Mouse (Mus musculus) midbrain, embryonic 11.5 days (tissue): ENCODE measurements around the gene Pet100. TPM values are rescaled to one million over a fixed set of nuclear protein-coding genes. Genes with fewer than 3 reads are reported as not detected.

ENCODE experiments used
- ATAC-seq: fragments of 200-750 bp; cut with Nextera tagmentation; 2 replicates; pipeline ENCODE4 v1.8.0; 2017; ENCODE audit warnings: moderate TSS enrichment, moderate library complexity; ENCODE audit not compliant: low FRiP score
- DNase-seq: peaks from one replicate; pipeline ENCODE4 v3.0.0; 2015; ENCODE audit warnings: low spot score; ENCODE audit errors: missing footprints
- H3K27ac ChIP-seq: fragments of 300-500 bp; sonication (generic); 2 replicates; pipeline ENCODE4 v1.5.1; 2014; ENCODE audit warnings: low read depth, low read length
- H3K27me3 ChIP-seq: fragments of 300-500 bp; sonication (generic); 2 replicates; pipeline ENCODE4 v1.6.1; 2014; ENCODE audit warnings: mild to moderate bottlenecking, low read length, moderate library complexity, mixed read lengths; ENCODE audit not compliant: control insufficient read depth, insufficient read depth
- H3K36me3 ChIP-seq: fragments of 300-500 bp; sonication (generic); 2 replicates; pipeline ENCODE4 v1.6.1; 2014; ENCODE audit warnings: mild to moderate bottlenecking, low read length, moderate library complexity, mixed read lengths; ENCODE audit not compliant: control insufficient read depth, insufficient read depth
- H3K4me1 ChIP-seq: fragments of 300-500 bp; sonication (generic); 2 replicates; pipeline ENCODE4 v1.6.1; 2014; ENCODE audit warnings: low read length; ENCODE audit not compliant: control insufficient read depth, insufficient read depth
- H3K4me2 ChIP-seq: fragments of 300-500 bp; sonication (generic); 2 replicates; pipeline ENCODE4 v1.6.1; 2014; ENCODE audit warnings: mild to moderate bottlenecking, moderate library complexity
- H3K4me3 ChIP-seq: fragments of 300-500 bp; sonication (generic); 2 replicates; pipeline ENCODE4 v1.5.1; 2014; ENCODE audit warnings: low read depth, low read length
- H3K9ac ChIP-seq: fragments of 300-500 bp; sonication (generic); 2 replicates; pipeline ENCODE4 v1.6.1; 2014; ENCODE audit warnings: low read length
- H3K9me3 ChIP-seq: fragments of 300-500 bp; sonication (generic); 2 replicates; pipeline ENCODE4 v1.6.1; 2016; ENCODE audit warnings: low read length; ENCODE audit not compliant: control insufficient read depth
- WGBS: fragments of 180-500 bp; shearing (Covaris S2); extraction: QIAGEN DNeasy Blood & Tissue Kit; methylation state at CpG from one replicate; pipeline ENCODE4 v1.1.7; 2014; 5-methylcytosine and 5-hydroxymethylcytosine counted together
- polyA plus RNA-seq: library from polyadenylated mRNA; unstranded; fragments of >200 nt; fragmentation: Nextera tagmentation; extraction: Ambion mirVana; gene quantifications from 2 replicates; pipeline ENCODE4 v1.2.1, GENCODE M21; 2014

Gene Pet100
- polyA plus RNA-seq, 1 experiment from 2014 or later = 113 TPM

GRCm38 (mm10) chr8:3609046-3609815 lies 12.1 kb upstream of the Pet100 start:
- 90% methylated on average over 12 of the region's 12 CpGs for WGBS

DNA sequence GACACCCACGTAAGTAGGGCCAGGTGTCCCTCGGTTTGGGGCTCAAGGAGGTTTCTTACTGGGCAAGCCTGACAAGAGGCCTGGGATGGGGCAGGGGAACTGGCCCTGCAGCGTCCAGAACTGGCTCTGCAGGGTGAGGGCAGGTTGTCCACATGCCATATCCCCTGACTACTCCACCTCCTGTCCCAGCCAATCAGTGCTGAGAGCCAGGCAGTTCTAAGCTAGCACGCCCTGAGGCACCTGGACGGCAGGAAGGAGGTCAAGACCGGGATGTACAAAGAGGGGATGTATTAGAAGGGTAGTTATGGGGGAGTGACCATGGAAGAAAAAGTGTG lies 11.6 kb upstream of the Pet100 start:
- DNase-seq = no peak
- Histone ChIP-seq H3K9ac (no peak overlapping the region), H3K27me3 (no peaks in the 10 kb centered on the region), H3K4me2 (no peak overlapping the region), H3K27ac (no peak overlapping the region), H3K36me3 (peaks cover 33% of the 10 kb centered on the region), H3K4me3 (no peak overlapping the region), H3K9me3 (no peaks in the 10 kb centered on the region), H3K4me1 (no peaks in the 10 kb centered on the region)
- WGBS = 87% methylated on average over 6 of the region's 6 CpGs
- no peak for ATAC-seq

More at GRCm38 (mm10) chr8:3609046-3609815, 12.1 kb upstream of the Pet100 start:
- no peak for ATAC-seq
- DNase-seq = no peak
- peaks cover 35% of the 10 kb centered on the region for H3K36me3 ChIP-seq
- no peaks in the 10 kb centered on the region for H3K9me3 ChIP-seq
- no peak overlapping the region for H3K27ac ChIP-seq
- H3K4me2 ChIP-seq = no peak overlapping the region
- no peaks in the 10 kb centered on the region for H3K4me1 ChIP-seq
- no peaks in the 10 kb centered on the region for H3K27me3 ChIP-seq
- H3K9ac ChIP-seq = no peak overlapping the region
- no peak overlapping the region for H3K4me3 ChIP-seq

- ATAC-seq (no peak), DNase-seq (no peak)
- WGBS = 69% methylated on average over 8 of the region's 8 CpGs
- Histone ChIP-seq H3K4me2 (peak overlapping the region; percentile 74), H3K9me3 (no peaks in the 10 kb centered on the region), H3K36me3 (peaks cover 2% of the 10 kb centered on the region; the same call in 1 of the 2 replicates), H3K27me3 (no peaks in the 10 kb centered on the region), H3K4me3 (peak overlapping the region; percentile 94), H3K27ac (no peak overlapping the region), H3K9ac (peak overlapping the region; percentile 78), H3K4me1 (peaks cover 12% of the 10 kb centered on the region)
Observed at GRCm38 (mm10) chr8:3622119-3622518, 771 bp downstream of the Pet100 start.

DNA sequence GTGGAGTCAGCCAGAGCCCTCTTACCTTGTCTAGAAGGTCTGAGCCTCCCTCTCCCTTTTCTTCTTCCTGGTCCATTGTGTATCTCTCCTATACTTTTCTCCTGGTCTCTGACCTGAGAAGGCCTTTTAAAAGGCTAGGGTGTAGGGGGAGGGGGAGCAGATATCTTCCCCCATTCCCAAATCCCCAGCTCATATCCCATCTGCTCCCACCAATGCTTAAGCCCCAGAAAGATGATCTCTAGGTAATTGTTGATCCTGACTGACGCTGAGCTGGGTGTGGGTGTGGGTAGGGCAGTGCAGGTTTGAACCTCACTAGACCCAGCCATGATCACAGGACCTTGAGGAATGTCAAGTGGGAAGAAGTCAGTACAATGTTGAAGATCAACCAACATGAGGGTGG lies 4.1 kb downstream of the Pet100 start, which contains the start of gene Pcp2:
Pcp2 (minus strand) TSS at position 101 of the 400 bp plus-strand sequence.
- no peak within 1 kb of the TSS for H3K4me3 ChIP-seq
- DNase-seq = no peak
- no peak for ATAC-seq

GRCm38 (mm10) chr8:3626971-3627370 lies 5.6 kb downstream of the Pet100 start:
- WGBS = 62% methylated on average over 5 of the region's 5 CpGs
- ATAC-seq = no peak
- no peak overlapping the region for H3K4me2 ChIP-seq
- H3K36me3 ChIP-seq = no peaks in the 10 kb centered on the region
- DNase-seq = no peak
- no peak overlapping the region for H3K9ac ChIP-seq
- H3K9me3 ChIP-seq = no peaks in the 10 kb centered on the region
- no peak overlapping the region for H3K4me3 ChIP-seq
- H3K27me3 ChIP-seq = 0 out of 2 replicates have a peak, but pooled peaks cover 2% of the 10 kb centered on the region
- no peak overlapping the region for H3K27ac ChIP-seq
- H3K4me1 ChIP-seq = peaks cover 10% of the 10 kb centered on the region

More for the DNA sequence above, 4.1 kb downstream of the Pet100 start, which contains the start of gene Pcp2:
- 55% methylated on average over 1 of the region's 1 CpGs for WGBS
- peaks cover 7% of the 10 kb centered on the region for H3K4me1 ChIP-seq
- no peak within 1 kb of the TSS for H3K9ac ChIP-seq
- no peak within 1 kb of the TSS for H3K27ac ChIP-seq
- 0 out of 2 replicates have a peak, but pooled peaks cover under 1% of the 10 kb centered on the region for H3K27me3 ChIP-seq
- no peaks in the 10 kb centered on the region for H3K9me3 ChIP-seq
- no peaks in the 10 kb centered on the region for H3K36me3 ChIP-seq
- no peak within 1 kb of the TSS for H3K4me2 ChIP-seq

- H3K27ac ChIP-seq = no peak overlapping the region
- ATAC-seq = no peak
- H3K4me2 ChIP-seq = no peak overlapping the region
- DNase-seq = no peak
- H3K9ac ChIP-seq = no peak overlapping the region
- no peaks in the 10 kb centered on the region for H3K36me3 ChIP-seq
- 24% methylated on average over 5 of the region's 5 CpGs for WGBS
- H3K4me1 ChIP-seq = peaks cover 6% of the 10 kb centered on the region; the same call in 1 of the 2 replicates
- H3K4me3 ChIP-seq = no peak overlapping the region
- H3K27me3 ChIP-seq = 0 out of 2 replicates have a peak, but pooled peaks cover 2% of the 10 kb centered on the region
- H3K9me3 ChIP-seq = no peaks in the 10 kb centered on the region
Observed at GRCm38 (mm10) chr8:3628014-3628413, 6.7 kb downstream of the Pet100 start.

DNA sequence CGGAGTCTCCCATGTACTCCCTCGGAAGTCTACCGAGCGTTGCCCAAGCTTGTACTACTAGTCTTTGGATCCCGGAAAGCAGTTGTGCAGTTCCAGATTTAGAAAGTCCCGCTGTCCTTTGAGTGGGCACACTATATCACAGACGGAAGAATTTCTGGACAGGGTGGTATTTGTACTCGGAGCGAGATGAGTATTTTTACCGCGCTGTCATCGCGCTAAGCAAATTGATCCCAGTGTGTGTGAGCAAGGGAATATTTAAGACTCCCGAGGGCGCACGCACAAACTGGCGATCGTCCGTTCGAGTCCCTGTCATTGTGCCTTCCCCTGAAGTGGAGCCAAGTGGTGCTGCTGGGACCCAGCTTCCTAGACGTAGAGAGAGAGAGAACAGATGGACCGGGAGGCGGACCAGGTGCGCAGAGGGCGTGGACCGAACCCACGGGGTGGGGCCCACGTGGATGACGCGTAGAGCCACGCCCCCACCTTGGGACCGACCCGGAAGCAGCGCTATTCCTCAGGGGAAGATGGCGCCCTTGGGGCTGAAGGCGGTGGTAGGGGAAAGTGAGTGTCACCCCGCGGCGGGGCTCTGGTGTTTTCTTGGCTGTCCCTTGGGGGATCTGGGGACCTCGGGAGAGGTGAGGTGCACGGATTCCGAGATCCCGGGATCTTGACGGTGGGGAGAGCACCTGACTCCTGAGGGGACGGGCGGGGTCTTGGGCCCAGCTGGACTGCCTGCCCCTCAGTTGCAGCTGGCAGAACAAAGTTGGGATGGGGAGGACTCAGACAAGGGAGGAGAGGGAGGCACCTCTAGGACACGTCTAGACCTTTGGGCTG lies 9.5 kb downstream of the Pet100 start, which contains the start of gene Stxbp2:
Stxbp2 (plus strand) TSS at position 309 of the 831 bp plus-strand sequence.
- peak within 1 kb of the TSS; percentile 62 for H3K4me2 ChIP-seq
- 7% methylated on average over 47 of the region's 47 CpGs for WGBS
- H3K27ac ChIP-seq = no peak within 1 kb of the TSS
- H3K4me3 ChIP-seq = peak within 1 kb of the TSS; percentile 50
- no peaks in the 10 kb centered on the region for H3K36me3 ChIP-seq
- H3K27me3 ChIP-seq = 0 out of 2 replicates have a peak, but pooled peaks cover 2% of the 10 kb centered on the region
- ATAC-seq = peak; percentile 85
- DNase-seq = peak; percentile 90
- peaks cover 6% of the 10 kb centered on the region; the same call in 1 of the 2 replicates for H3K4me1 ChIP-seq
- H3K9ac ChIP-seq = peak within 1 kb of the TSS; percentile 59
- no peaks in the 10 kb centered on the region for H3K9me3 ChIP-seq

- Histone ChIP-seq H3K9ac (peak overlapping the region; percentile 59; the same call in 1 of the 2 replicates), H3K4me3 (peak overlapping the region; percentile 50), H3K4me1 (peaks cover 6% of the 10 kb centered on the region; the same call in 1 of the 2 replicates), H3K27me3 (0 out of 2 replicates have a peak, but pooled peaks cover 2% of the 10 kb centered on the region), H3K9me3 (no peaks in the 10 kb centered on the region), H3K4me2 (peak overlapping the region; percentile 62), H3K27ac (no peak overlapping the region), H3K36me3 (no peaks in the 10 kb centered on the region)
- ATAC-seq = peak; percentile 15
- DNase-seq = no peak
- 27% methylated on average over 8 of the region's 8 CpGs for WGBS
Observed at GRCm38 (mm10) chr8:3631478-3631875, 10.1 kb downstream of the Pet100 start.
